Mouse (Mus musculus): Measurements from ENCODE around the gene Ngef. TPM values are rescaled to one million over a fixed set of nuclear protein-coding genes. Genes with fewer than 3 reads are reported as not detected.

Gene Ngef
- total RNA-seq, 2 experiments from 2014 or later = 0.53 to 0.58 TPM

Other genes with a start within 250 kb of the Ngef start
- gene Gigyf2, start 246.9 kb downstream of the Ngef start, total RNA-seq (2021) = 10 to 100 TPM; 32.3 to 36.5 TPM
- gene Kcnj13, start 179.1 kb downstream of the Ngef start, total RNA-seq (2021) = not detected
- gene Snorc, start 103.6 kb downstream of the Ngef start, total RNA-seq (2021) = not detected
- 10 to 100 TPM; 14.8 to 21.9 TPM for gene Neu2, start 64.0 kb downstream of the Ngef start, total RNA-seq (2021)
- 1 to 10 TPM; 3.9 to 7.3 TPM for gene Inpp5d, start 46.4 kb upstream of the Ngef start, total RNA-seq (2021)
- 10 to 100 TPM; 14.2 to 14.9 TPM for gene Atg16l1, start 182.0 kb upstream of the Ngef start, total RNA-seq (2021)
- gene Sag, start 229.8 kb upstream of the Ngef start, total RNA-seq (2021) = under 1 TPM; 0.13 to 0.14 TPM